Mouse (Mus musculus) spleen, adult 2 months (tissue): ENCODE results near the gene Klk1b5. TPM values are rescaled to one million over a fixed set of nuclear protein-coding genes. Genes with fewer than 3 reads are reported as not detected.
"Not testable (repeated sequence)": the region's sequence is repeated elsewhere in the genome, so short reads cannot be mapped to it uniquely, and the experiment has no call there.

Experiments
- DNase-seq, 2 experiments: peaks; one replicate each; pipeline versions ENCODE4 v3.0.0 to v3.0.0-alpha.2; 2012 to 2021; ENCODE audit warnings: low spot score in 2 of 2, low read depth in 1 of 2
- H3K27ac ChIP-seq: fragments of 200-500 bp; 2 replicates; pipeline ENCODE4 v1.5.1; 2012; ENCODE audit warnings: low read length, inconsistent platforms; ENCODE audit not compliant: insufficient read depth
- H3K27me3 ChIP-seq: fragments of 200-500 bp; 2 replicates; pipeline ENCODE4 v1.6.1; 2012; ENCODE audit warnings: mild to moderate bottlenecking, moderate library complexity, low read length, inconsistent platforms; ENCODE audit not compliant: control insufficient read depth, insufficient read depth
- H3K36me3 ChIP-seq: fragments of 200-500 bp; 2 replicates; pipeline ENCODE4 v1.6.1; 2012; ENCODE audit warnings: mild to moderate bottlenecking, low read length, inconsistent platforms; ENCODE audit not compliant: control insufficient read depth, insufficient read depth
- H3K4me1 ChIP-seq: fragments of 200-500 bp; 2 replicates; pipeline ENCODE4 v1.6.1; 2011; ENCODE audit warnings: inconsistent platforms; ENCODE audit not compliant: control insufficient read depth, insufficient read depth, insufficient read length
- H3K4me3 ChIP-seq: fragments of 200-500 bp; 2 replicates; pipeline ENCODE4 v1.5.1; 2011; ENCODE audit warnings: mild to moderate bottlenecking, inconsistent platforms; ENCODE audit not compliant: insufficient read depth, insufficient read length; ENCODE audit errors: extremely low read depth
- CTCF ChIP-seq: fragments of 200-500 bp; IDR thresholded peaks from 2 replicates; pipeline ENCODE4 v1.5.1; 2011; ENCODE audit warnings: mild to moderate bottlenecking, inconsistent platforms; ENCODE audit not compliant: insufficient read depth, insufficient read length, insufficient replicate concordance; ENCODE audit errors: extremely low read depth
- POLR2A ChIP-seq: fragments of 200-500 bp; IDR thresholded peaks from 2 replicates; pipeline ENCODE4 v1.6.1; 2011; ENCODE audit warnings: low read depth, low read length, inconsistent platforms
- WGBS: fragments of 180-500 bp; shearing (Covaris S2); methylation state at CpG from one replicate; pipeline ENCODE4 v1.1.7; 2018; 5-methylcytosine and 5-hydroxymethylcytosine counted together
- polyA plus RNA-seq: library from polyadenylated mRNA; depleted of rRNA; stranded (reverse); fragments of >200 nt; gene quantifications from 2 replicates; pipeline ENCODE4 v1.2.3, GENCODE M21; 2012; rRNA removed

Gene Klk1b5
- 8.7 and 9.8 TPM in 2 replicates for polyA plus RNA-seq

DNA sequence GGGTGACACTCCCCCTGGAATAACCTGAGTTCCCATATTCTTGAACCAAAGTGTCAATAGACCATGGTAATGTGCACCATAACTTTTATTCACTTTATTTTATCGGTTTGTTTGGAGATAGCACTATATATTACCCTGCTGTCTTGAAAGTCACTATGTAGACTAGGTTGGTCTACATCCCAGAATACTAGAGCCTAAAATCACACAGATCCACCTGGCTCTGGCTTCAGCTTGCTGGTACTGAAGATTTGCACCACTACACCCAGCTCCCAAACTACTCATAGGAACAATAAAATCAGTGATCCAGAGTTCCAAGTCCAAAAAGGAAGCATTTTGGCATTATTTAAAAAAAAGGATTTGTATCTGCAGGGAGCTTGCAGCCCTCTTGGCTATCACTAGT, at the start of gene Klk1b5:
Gene Klk1b5 (plus strand): TSS at position 301 of the 400 bp plus-strand sequence.
- no peak for TF ChIP-seq POLR2A
- no peak for TF ChIP-seq CTCF
- WGBS = 85% methylated on average over 1 of the region's 1 CpGs

DNA sequence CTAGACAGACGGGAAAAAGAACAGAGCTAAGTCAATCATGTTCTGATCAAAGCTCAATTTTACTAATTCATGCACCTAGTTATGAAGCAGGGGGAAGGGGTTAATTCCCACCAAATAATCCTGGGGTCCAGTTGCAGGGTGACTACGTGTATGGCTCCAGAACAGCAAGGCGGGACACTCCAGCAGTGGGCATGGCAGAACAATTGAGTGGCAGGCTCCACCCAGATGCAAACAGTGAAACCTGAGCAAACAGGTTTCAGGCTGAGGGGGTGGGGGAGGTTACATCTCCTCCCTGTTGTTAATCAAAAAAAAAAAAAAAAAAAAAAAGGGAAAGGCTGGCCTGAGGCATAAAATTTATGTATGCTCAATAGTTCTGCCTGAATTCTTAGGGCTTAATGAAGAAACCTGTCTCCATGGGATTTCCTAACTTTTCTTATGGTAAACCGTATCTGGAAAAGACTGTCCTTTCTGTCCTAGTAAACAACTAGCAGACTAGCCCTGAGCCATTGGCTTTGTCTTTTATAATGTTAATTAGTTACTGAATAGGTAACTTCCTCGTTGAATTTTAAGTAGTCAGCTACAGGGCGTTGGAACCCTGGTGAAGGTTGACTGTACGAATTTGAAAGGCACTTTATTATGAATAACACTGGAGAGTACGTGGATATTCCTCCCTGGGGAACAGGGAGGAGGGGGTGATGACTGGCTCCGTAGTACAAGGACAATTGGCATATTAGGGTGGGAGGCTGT, 36.3 kb upstream of the Klk1b5 start:
- Histone ChIP-seq H3K4me3 (no peak overlapping the region), H3K4me1 (no peaks in the 10 kb centered on the region), H3K27me3 (no peaks in the 10 kb centered on the region), H3K27ac (no peak overlapping the region), H3K36me3 (no peaks in the 10 kb centered on the region)
- TF ChIP-seq POLR2A = no peak
- no peak for TF ChIP-seq CTCF
- 81% methylated on average over 9 of the region's 9 CpGs for WGBS
- no peak for DNase-seq

More for the DNA sequence above, at the start of gene Klk1b5:
- no peaks in the 10 kb centered on the region for H3K27me3 ChIP-seq
- H3K4me1 ChIP-seq = no peaks in the 10 kb centered on the region
- no peak within 1 kb of the TSS for H3K4me3 ChIP-seq
- DNase-seq = no peak
- H3K36me3 ChIP-seq = no peaks in the 10 kb centered on the region
- H3K27ac ChIP-seq = no peak within 1 kb of the TSS

DNA sequence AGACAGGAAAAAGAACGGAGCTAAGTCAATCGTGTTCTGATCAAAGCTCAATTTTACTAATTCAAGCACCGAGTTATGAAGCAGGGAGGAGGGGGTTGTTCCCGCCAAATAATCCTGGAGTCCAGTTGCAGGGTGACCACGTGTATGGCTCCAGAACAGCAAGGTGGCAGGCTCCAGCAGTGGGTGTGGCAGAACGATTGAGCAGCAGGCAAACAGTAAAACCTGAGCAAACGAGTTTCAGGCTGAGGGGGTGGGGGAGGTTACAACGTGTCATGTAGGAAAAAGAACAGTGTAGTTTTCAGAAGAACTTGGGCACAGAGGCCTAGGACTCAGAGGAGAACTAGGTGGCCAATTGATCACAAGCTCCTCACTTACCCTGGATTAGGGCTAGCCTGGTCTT, 29.2 kb upstream of the Klk1b5 start:
- H3K4me1 ChIP-seq, H3K27me3 ChIP-seq, H3K4me3 ChIP-seq, DNase-seq, H3K36me3 ChIP-seq, H3K27ac ChIP-seq: not testable (repeated sequence)
- 70% methylated on average over 8 of the region's 8 CpGs for WGBS

DNA sequence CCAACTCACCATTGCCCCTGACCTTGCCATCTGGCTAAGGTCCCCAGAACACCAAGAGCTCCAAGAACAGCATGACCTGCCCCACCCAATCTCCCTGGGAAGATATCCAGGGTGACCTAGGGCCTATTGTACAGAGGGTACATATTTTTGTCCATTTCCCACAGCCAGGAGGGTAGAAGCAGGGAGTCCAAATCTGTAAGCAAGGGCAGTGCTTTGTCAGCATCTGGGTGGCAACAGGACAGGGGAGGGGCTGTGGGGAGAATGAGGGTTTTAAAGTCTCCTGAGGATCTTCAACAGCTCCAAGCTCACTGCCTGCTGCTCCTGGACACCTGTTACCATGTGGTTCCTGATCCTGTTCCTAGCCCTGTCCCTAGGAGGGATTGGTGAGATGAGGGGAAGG, 27.8 kb upstream of the Klk1b5 start, which contains the start of gene Klk1b24:
Gene Klk1b24 (plus strand): TSS at position 301 of the 400 bp plus-strand sequence.
- H3K4me3 ChIP-seq, H3K4me1 ChIP-seq, H3K27ac ChIP-seq, H3K36me3 ChIP-seq, H3K27me3 ChIP-seq, DNase-seq: not testable (repeated sequence)

DNA sequence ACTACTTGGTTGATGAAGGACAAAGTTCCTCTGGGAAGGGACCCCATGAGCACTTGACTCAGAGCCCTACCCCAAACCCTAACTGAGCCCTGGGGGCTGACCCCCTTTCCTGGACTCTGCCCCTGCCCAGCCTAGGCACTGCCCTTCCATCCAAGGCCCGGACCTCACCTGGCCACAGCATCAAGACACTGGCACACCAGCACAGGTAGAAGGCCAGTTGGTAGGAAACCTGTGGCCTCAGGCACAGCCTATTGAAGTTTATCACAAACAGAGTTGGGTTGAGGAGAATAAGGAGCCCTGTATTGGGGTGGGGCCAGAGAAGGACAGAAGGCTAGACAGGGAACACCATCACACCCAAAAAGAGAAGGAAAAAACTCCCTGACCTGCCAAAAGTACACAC, 22.3 kb upstream of the Klk1b5 start:
- H3K27me3 ChIP-seq, H3K27ac ChIP-seq, DNase-seq, H3K36me3 ChIP-seq, H3K4me3 ChIP-seq, H3K4me1 ChIP-seq: not testable (repeated sequence)
- WGBS = 77% methylated on average over 1 of the region's 1 CpGs

DNA sequence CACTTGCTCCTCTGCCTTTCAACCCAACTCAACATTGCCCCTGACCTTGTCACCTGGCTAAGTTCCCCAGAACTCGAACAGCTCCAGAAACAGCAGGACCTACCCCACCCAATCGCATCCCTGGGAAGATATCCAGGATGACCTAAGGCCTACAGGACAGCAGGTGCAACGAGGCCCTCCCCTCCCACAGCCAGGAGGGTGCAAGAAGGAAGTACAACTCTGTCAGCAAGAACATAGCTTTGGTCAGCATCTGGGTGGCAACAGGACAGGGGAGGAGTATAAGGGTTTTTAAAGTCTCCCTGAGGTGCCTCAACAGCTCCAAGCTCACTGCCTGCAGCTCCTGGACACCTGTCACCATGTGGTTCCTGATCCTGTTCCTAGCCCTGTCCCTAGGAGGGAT, 17.9 kb upstream of the Klk1b5 start, which contains the start of gene Klk1b3:
Gene Klk1b3 (plus strand): TSS at position 301 of the 400 bp plus-strand sequence.
- H3K36me3 ChIP-seq = no peaks in the 10 kb centered on the region
- no peak for DNase-seq
- TF ChIP-seq POLR2A (no peak), CTCF (no peak)
- no peak within 1 kb of the TSS for H3K27ac ChIP-seq
- no peaks in the 10 kb centered on the region for H3K4me1 ChIP-seq
- no peaks in the 10 kb centered on the region for H3K27me3 ChIP-seq
- H3K4me3 ChIP-seq = no peak within 1 kb of the TSS
- WGBS = 53% methylated on average over 3 of the region's 3 CpGs

DNA sequence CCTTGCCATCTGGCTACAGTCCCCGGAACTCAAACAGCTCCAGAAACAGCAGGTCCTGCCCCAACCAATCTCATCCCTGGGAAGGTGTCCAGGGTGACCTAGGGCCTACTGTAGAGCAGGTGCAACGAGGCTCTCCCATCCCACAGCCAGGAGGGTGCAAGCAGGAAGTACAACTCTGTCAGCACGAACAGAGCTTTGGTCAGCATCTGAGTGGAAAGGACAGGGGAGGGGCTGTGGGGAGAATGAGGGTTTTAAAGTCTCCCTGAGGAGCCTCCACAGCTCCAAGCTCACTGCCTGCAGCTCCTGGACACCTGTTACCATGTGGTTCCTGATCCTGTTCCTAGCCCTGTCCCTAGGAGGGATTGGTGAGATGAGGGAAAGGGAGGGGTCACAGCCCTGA, 8.6 kb upstream of the Klk1b5 start, which contains the start of gene Klk1b4:
Gene Klk1b4 (plus strand): TSS at position 301 of the 400 bp plus-strand sequence.
- H3K36me3 ChIP-seq, DNase-seq, H3K27me3 ChIP-seq, H3K4me3 ChIP-seq, H3K4me1 ChIP-seq, H3K27ac ChIP-seq: not testable (repeated sequence)
- WGBS = 37% methylated on average over 3 of the region's 3 CpGs

DNA sequence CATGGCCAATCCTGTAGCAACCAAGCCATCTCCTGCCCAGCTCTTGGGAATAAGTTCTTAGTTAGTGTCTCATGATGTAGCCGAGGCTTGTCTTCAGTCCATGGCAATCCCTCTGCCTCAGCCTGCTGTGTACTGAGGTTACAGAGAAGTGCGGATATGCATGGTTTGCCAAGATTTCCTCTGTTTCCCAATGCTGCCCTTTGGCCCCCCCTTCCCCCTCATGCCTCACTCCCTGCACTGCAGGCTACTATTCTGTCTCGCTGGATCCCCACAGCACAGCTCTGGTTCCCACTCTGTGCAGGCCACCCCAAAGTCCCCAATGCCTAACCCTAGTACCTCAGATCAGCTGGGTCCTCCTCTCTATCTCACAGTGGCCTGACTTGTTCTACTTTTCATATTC, 7.4 kb upstream of the Klk1b5 start:
- 85% methylated on average over 3 of the region's 3 CpGs for WGBS

DNA sequence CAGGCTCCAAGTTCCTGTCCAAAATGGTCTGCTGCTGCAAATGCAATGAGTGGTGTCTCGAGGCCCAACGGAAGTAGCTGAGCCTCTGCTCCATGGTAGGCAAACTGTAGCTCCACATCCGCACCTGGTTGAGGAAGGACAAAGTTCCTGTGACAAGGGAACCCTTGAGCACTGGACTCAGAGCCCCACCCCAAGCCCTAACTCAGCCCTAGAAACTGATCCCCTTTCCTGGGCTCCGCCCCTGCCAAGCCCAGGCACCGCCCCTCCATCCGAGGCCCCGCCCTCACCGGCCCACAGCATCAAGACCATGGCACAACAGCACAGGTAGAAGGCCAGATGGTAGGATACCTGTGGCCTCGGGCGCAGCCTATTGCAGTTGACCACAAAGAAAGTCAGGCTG, 5.9 kb downstream of the Klk1b5 start:
- 65% methylated on average over 8 of the region's 10 CpGs for WGBS
- H3K4me1 ChIP-seq, DNase-seq, H3K27me3 ChIP-seq, H3K27ac ChIP-seq, H3K36me3 ChIP-seq, H3K4me3 ChIP-seq: not testable (repeated sequence)

More for the DNA sequence above, 7.4 kb upstream of the Klk1b5 start:
- no peak overlapping the region for H3K4me3 ChIP-seq
- no peak for DNase-seq
- H3K27me3 ChIP-seq = no peaks in the 10 kb centered on the region
- no peaks in the 10 kb centered on the region for H3K36me3 ChIP-seq
- no peak for TF ChIP-seq POLR2A
- no peak for TF ChIP-seq CTCF
- H3K4me1 ChIP-seq = no peaks in the 10 kb centered on the region; the same call in 1 of the 2 replicates
- H3K27ac ChIP-seq = no peak overlapping the region

DNA sequence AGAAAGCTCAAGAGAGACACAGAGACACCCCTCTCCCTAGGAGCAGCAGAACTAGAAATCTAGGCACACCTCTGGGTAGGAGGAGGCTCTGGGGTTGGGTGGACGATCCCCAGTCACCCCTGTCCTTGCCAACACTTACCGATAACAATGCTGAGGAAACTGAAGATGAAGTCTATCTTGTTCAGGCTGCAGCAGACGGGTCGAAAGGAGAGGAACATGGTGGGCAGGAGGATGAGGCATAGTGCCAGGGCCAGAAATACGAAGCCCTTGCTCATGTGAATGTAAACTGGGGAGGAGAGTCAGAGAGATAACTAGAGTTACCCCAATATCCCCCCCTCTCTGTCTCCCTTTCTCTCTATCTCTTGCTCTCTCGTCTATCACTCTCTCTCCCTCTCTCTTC, 6.6 kb downstream of the Klk1b5 start:
- H3K4me1 ChIP-seq, DNase-seq, H3K4me3 ChIP-seq, H3K27me3 ChIP-seq, H3K36me3 ChIP-seq, H3K27ac ChIP-seq: not testable (repeated sequence)
- 80% methylated on average over 6 of the region's 6 CpGs for WGBS
